Mouse (Mus musculus): Measurements from ENCODE around the gene Plrg1. TPM values are rescaled to one million over a fixed set of nuclear protein-coding genes. Genes with fewer than 3 reads are reported as not detected.

The Plrg1 gene
- polyA plus RNA-seq, 1 experiment from 2014 or later, result 84.2 TPM

DNA sequence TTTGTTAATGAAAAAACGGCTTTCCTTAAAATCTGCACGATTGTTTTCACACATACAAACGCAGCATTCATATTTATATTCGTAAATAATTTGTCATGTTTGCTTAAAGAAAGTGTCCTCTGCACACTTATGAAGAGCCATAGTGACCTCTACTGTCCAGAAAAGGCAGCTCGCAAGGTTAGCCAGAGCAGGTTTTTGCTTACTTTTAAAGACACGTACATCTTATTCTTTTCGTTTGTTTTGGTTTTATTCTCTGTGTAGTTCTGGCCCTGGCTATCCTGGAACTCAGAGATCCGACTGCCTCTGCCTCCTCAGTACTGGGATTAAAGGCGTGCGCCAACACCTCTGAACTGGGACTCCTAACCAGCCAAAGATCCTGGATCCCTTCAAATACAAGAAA, 1.6 kb upstream of the Plrg1 start:
- WGBS, result 25% methylated on average over 10 of the region's 10 CpGs
- Histone ChIP-seq H3K4me1 (peaks cover 5% of the 10 kb centered on the region; the same call in 1 of the 2 replicates), H3K9ac (no peak overlapping the region), H3K4me2 (no peak overlapping the region; the same call in 1 of the 2 replicates), H3K4me3 (replicated peaks) (no peak overlapping the region), H3K9me3 (no peaks in the 10 kb centered on the region), H3K27ac (no peak overlapping the region), H3K27me3 (replicated peaks) (no peaks in the 10 kb centered on the region), H3K36me3 (peaks cover 5% of the 10 kb centered on the region; the same call in 1 of the 2 replicates)
- ATAC-seq (ENCODE audit: insufficient read depth, low FRiP score, low read depth), result no peak

DNA sequence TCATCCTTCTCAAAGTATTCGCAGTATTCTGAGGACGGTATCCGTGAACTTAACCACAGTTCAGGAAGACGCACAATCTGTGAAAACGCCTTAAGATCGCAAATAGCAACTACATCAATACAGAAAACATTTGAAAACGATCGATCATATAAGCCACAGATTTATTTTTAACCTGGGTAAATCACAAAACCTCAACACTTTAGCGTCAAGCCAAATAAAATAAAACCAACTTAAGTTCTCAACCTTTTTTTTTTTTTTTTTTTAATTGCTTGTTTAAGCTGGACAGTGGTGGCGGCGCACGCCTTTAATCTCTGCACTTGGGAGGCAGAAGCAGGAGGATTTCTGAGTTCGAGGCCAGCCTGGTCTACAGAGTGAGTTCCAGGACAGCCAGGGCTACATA, 563 bp upstream of the Plrg1 start:
- peak overlapping the region; percentile 84 for H3K4me3 ChIP-seq (replicated peaks)
- no peak overlapping the region for H3K27ac ChIP-seq
- no peak overlapping the region for H3K9ac ChIP-seq
- peaks cover 10% of the 10 kb centered on the region; the same call in 1 of the 2 replicates for H3K36me3 ChIP-seq
- H3K4me2 ChIP-seq, result peak overlapping the region; percentile 50
- H3K27me3 ChIP-seq (replicated peaks), result no peaks in the 10 kb centered on the region
- no peaks in the 10 kb centered on the region for H3K9me3 ChIP-seq
- 21% methylated on average over 13 of the region's 13 CpGs for WGBS
- H3K4me1 ChIP-seq, result peaks cover 5% of the 10 kb centered on the region; the same call in 1 of the 2 replicates
- ATAC-seq (ENCODE audit: insufficient read depth, low FRiP score, low read depth), result no peak

DNA sequence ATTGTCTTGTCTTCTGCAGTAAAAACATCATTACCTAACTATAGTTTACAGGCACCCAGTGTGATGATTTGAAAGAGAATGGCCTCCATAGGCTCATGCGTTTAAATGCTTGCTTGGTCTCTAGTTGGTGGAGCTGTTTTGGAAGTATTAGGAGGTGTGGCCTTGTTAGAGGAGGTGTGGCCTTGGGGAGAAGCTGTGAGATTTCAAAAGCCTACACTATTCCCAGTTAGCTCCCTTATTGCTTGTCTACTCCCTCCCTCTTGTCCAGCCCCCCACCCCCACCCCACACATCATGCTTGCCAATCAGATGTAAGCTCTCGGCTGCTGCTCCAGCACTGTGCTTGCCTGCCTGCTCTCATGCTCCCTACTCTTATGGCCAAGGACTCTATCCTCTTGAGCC, 1.7 kb downstream of the Plrg1 start:
- H3K9ac ChIP-seq, result no peak overlapping the region
- peaks cover 27% of the 10 kb centered on the region for H3K36me3 ChIP-seq
- no peak overlapping the region for H3K4me2 ChIP-seq
- H3K4me1 ChIP-seq, result peaks cover 5% of the 10 kb centered on the region; the same call in 1 of the 2 replicates
- no peaks in the 10 kb centered on the region for H3K9me3 ChIP-seq
- no peak for ATAC-seq (ENCODE audit: insufficient read depth, low FRiP score, low read depth)
- H3K4me3 ChIP-seq (replicated peaks), result no peak overlapping the region
- H3K27ac ChIP-seq, result no peak overlapping the region
- H3K27me3 ChIP-seq (replicated peaks), result no peaks in the 10 kb centered on the region
- WGBS, result 93% methylated on average over 2 of the region's 2 CpGs

DNA sequence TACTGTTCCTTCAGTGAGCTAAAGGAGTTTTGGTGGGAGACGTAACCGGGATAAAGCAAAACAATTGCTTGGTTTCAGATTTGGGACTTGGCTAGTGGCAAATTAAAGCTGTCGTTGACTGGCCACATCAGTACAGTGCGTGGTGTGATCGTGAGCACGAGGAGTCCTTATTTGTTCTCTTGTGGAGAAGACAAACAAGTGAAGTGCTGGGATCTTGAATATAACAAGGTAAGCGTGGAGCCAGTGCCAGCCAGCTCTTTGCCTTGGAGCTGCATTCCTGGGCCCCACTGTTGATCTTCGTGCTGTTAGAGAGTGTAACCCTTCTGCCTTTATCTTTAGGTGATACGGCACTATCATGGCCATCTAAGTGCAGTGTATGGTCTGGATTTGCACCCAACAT, 12.6 kb downstream of the Plrg1 start:
- H3K27ac ChIP-seq, result no peak overlapping the region

DNA sequence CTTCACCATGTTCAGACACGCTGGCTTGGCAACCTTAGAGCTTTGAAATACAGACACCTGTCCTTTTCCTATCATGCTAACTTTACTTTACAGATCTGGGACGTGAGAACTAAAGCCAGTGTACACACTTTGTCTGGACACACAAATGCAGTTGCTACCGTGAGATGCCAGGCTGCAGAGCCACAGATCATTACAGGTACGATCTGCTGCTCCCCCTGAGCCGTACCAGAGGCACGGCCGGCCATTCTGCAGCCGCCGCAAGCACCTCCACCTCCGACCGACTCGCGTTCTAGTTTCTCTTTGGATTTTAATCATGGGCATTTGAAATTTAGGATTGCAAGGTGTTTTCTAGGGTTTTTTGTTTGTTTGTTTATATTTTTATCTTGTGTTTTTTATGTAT, 13.5 kb downstream of the Plrg1 start:
- no peak for ATAC-seq (ENCODE audit: insufficient read depth, low FRiP score, low read depth)
- H3K27me3 ChIP-seq (replicated peaks), result no peaks in the 10 kb centered on the region
- H3K36me3 ChIP-seq, result peaks cover 51% of the 10 kb centered on the region
- no peaks in the 10 kb centered on the region for H3K4me1 ChIP-seq
- WGBS, result 94% methylated on average over 13 of the region's 13 CpGs
- H3K9me3 ChIP-seq, result no peaks in the 10 kb centered on the region
- H3K9ac ChIP-seq, result no peak overlapping the region
- no peak overlapping the region for H3K27ac ChIP-seq
- H3K4me3 ChIP-seq (replicated peaks), result no peak overlapping the region
- no peak overlapping the region for H3K4me2 ChIP-seq

More for the DNA sequence above, 12.6 kb downstream of the Plrg1 start:
- H3K36me3 ChIP-seq, result peaks cover 56% of the 10 kb centered on the region
- 85% methylated on average over 9 of the region's 9 CpGs for WGBS
- no peak for ATAC-seq (ENCODE audit: insufficient read depth, low FRiP score, low read depth)
- H3K9ac ChIP-seq, result no peak overlapping the region
- no peak overlapping the region for H3K4me2 ChIP-seq
- no peaks in the 10 kb centered on the region for H3K27me3 ChIP-seq (replicated peaks)
- no peaks in the 10 kb centered on the region for H3K9me3 ChIP-seq
- H3K4me1 ChIP-seq, result no peaks in the 10 kb centered on the region
- no peak overlapping the region for H3K4me3 ChIP-seq (replicated peaks)

DNA sequence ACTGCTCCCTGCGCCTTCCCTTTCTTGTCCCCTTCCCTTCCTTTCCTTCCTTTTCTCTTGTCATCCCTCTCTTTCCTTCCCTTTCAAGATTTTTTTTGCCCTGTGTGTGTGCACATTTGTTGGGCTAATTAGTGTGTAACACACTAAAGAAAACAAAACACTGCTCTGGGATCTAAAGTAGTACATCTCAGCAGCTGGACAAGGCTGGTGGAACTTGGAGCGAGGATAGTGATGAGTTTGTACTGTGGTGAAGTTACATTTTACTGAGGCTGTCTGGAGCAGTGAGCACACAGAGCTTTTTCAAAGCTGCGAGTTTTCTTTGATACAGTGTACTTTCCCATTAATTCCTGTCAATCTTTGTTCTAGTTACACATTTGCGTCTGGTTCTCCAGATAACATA, 14.9 kb downstream of the Plrg1 start:
- Histone ChIP-seq H3K27me3 (replicated peaks) (no peaks in the 10 kb centered on the region), H3K27ac (no peak overlapping the region), H3K4me1 (no peaks in the 10 kb centered on the region), H3K9me3 (no peaks in the 10 kb centered on the region), H3K9ac (no peak overlapping the region), H3K4me3 (replicated peaks) (no peak overlapping the region), H3K4me2 (no peak overlapping the region), H3K36me3 (peaks cover 45% of the 10 kb centered on the region)
- 84% methylated on average over 4 of the region's 4 CpGs for WGBS
- no peak for ATAC-seq (ENCODE audit: insufficient read depth, low FRiP score, low read depth)

DNA sequence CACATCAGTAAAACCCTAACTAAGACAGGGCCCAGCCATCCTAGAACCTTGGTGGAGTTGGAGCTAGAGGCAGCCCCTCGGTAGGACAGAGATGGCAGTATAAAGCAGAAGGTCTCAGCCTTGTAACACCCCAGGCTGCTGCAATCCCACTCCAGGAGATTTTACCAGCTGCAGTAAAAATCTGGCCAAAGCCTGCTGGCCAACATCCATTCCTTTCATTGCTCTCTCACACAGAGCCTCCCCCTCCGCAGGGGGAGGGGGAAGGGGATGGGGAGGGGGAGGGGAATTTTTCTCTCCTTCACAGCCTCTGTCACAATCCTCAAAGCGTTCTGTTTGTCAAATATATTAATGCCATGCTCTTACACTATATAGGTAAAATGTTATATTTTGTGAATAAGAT, 21.2 kb downstream of the Plrg1 start:
- no peaks in the 10 kb centered on the region for H3K27me3 ChIP-seq (replicated peaks)
- H3K4me3 ChIP-seq (replicated peaks), result no peak overlapping the region
- no peak overlapping the region for H3K9ac ChIP-seq
- H3K27ac ChIP-seq, result no peak overlapping the region
- H3K9me3 ChIP-seq, result no peaks in the 10 kb centered on the region
- H3K36me3 ChIP-seq, result 0 out of 2 replicates have a peak, but pooled peaks cover 3% of the 10 kb centered on the region
- WGBS, result 32% methylated on average over 3 of the region's 3 CpGs
- H3K4me1 ChIP-seq, result no peaks in the 10 kb centered on the region; the same call in 1 of the 2 replicates
- ATAC-seq (ENCODE audit: insufficient read depth, low FRiP score, low read depth), result no peak
- H3K4me2 ChIP-seq, result no peak overlapping the region

DNA sequence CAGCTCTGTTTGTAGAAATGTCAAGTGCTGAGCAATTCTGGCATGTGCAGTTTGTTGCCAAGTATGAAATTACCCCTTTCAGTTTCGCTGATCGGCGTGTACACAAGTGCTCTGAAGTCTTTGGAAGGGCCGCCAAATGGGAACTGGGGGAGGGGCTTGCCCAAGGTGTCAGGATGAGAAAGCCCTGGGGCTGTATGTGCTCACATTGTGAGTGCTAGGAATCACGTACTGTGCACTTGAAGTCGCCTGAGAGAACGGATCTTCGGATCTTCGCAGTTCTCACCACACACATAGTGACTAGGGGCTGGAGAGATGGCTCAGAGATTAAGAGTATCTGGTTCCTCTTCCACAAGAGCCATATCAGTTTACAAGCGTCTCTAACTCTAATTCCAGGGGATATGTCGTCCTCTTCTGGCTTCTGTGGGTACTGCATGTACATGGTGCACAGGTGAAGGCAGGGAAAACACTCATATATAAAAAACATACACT, 25.3 kb downstream of the Plrg1 start:
- H3K36me3 ChIP-seq, result no peaks in the 10 kb centered on the region
- H3K27ac ChIP-seq, result no peak overlapping the region
- no peaks in the 10 kb centered on the region for H3K9me3 ChIP-seq
- H3K4me1 ChIP-seq, result no peaks in the 10 kb centered on the region; the same call in 1 of the 2 replicates
- peak overlapping the region; percentile 67 for H3K4me2 ChIP-seq
- H3K4me3 ChIP-seq (replicated peaks), result peak overlapping the region; percentile 33
- no peaks in the 10 kb centered on the region for H3K27me3 ChIP-seq (replicated peaks)
- no peak overlapping the region for H3K9ac ChIP-seq
- ATAC-seq (ENCODE audit: insufficient read depth, low FRiP score, low read depth), result peak; percentile 65
- WGBS, result 2% methylated on average over 11 of the region's 11 CpGs

DNA sequence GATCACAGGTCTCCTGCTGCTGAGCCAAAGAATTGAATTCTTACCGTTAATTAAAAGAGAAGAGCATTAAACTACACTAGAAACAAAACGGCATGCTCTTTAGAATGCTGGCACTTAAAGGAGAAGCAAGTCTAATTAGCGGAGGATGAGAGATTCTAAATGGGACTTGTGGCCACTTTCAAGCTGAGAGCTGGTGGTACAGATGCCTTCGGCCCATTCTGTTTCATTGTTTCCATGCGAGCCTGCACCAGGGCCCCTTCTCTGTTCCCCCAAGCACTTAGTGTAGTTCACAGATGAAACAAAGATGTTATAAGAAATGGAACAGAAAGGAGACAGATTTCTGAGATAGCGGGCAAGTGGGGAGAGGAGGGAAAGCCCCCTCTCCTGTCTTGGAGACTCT, 42.3 kb downstream of the Plrg1 start:
- no peak overlapping the region for H3K4me2 ChIP-seq
- H3K4me1 ChIP-seq, result no peaks in the 10 kb centered on the region
- H3K27ac ChIP-seq, result no peak overlapping the region
- no peaks in the 10 kb centered on the region for H3K9me3 ChIP-seq
- 76% methylated on average over 6 of the region's 6 CpGs for WGBS
- no peak for ATAC-seq (ENCODE audit: insufficient read depth, low FRiP score, low read depth)
- H3K27me3 ChIP-seq (replicated peaks), result no peaks in the 10 kb centered on the region
- H3K4me3 ChIP-seq (replicated peaks), result no peak overlapping the region
- H3K36me3 ChIP-seq, result no peaks in the 10 kb centered on the region
- H3K9ac ChIP-seq, result no peak overlapping the region

DNA sequence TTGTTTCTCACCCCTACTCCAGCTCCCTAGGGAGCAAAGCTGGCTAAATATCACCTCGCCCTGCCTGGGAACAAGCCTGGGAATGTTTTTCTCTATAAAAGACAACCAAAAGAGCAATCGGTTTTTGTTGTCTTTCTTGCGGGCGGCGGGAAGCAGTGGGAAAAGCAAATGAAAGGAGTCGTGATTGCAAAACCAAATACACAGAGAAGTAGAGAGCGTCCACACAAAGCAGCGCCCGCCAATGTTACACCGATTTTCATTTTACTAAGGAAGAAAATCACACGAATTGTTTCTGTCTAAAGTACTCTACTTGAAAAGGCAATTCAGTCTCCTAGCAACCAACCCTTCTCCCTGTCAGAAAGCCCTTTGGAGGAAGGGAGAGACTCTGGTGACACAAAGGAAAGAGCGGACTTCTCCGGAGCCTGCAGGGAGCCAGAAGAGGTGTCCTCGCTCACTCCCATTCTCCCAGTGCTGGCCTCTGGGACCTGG, 43.3 kb downstream of the Plrg1 start:
- 19% methylated on average over 14 of the region's 14 CpGs for WGBS
- no peaks in the 10 kb centered on the region for H3K36me3 ChIP-seq
- no peak for ATAC-seq (ENCODE audit: insufficient read depth, low FRiP score, low read depth)
- H3K9ac ChIP-seq, result no peak overlapping the region
- no peaks in the 10 kb centered on the region for H3K27me3 ChIP-seq (replicated peaks)
- peak overlapping the region; percentile 11; the same call in 1 of the 2 replicates for H3K4me3 ChIP-seq (replicated peaks)
- H3K27ac ChIP-seq, result no peak overlapping the region
- H3K4me2 ChIP-seq, result peak overlapping the region; percentile 43
- H3K9me3 ChIP-seq, result no peaks in the 10 kb centered on the region
- H3K4me1 ChIP-seq, result no peaks in the 10 kb centered on the region

DNA sequence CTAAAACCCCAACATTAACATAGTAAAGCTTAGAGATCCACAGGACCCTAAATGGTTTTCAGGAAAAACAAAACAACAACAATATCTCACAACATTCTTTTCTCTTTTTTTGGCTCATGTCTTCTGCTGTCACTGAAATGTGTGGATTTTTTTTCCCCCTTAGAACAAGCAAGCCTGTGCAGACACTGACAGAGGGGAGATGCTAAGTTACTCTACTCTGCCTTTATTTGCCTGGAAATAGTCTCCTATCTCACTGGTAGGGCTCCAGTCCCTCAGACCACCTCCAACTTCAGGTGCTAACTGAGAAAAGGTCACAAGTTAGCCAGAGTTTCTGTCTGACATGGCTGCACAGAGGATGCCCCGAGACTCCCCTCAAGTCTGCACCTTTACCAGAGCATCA, 43.8 kb downstream of the Plrg1 start:
- Histone ChIP-seq H3K4me2 (peak overlapping the region; percentile 43), H3K27ac (no peak overlapping the region), H3K4me3 (replicated peaks) (no peak overlapping the region), H3K27me3 (replicated peaks) (no peaks in the 10 kb centered on the region), H3K9ac (no peak overlapping the region), H3K4me1 (no peaks in the 10 kb centered on the region), H3K36me3 (no peaks in the 10 kb centered on the region), H3K9me3 (no peaks in the 10 kb centered on the region)
- ATAC-seq (ENCODE audit: insufficient read depth, low FRiP score, low read depth), result no peak
- 94% methylated on average over 1 of the region's 1 CpGs for WGBS

DNA sequence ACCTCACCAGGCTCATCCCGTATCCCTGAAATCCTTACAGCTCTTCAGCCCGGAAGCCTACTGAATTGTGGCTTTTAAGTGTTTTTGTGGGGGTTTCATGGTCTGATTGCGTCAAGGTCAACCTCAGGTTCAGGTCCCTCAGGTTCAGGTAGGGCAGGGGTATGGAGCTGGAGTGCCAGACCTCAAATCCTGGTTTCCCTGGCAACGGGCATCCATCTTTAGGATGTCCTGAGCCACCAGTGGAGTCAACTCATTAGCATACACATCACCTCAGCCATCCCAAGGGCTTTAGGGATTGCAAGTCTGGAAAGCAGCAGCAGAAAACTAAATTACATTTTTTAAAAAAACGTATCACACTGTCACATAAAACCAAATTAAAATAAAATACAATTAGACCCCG, 44.3 kb downstream of the Plrg1 start:
- Histone ChIP-seq H3K4me2 (no peak overlapping the region), H3K4me1 (no peaks in the 10 kb centered on the region), H3K9ac (no peak overlapping the region), H3K4me3 (replicated peaks) (no peak overlapping the region), H3K9me3 (no peaks in the 10 kb centered on the region), H3K27ac (no peak overlapping the region), H3K36me3 (no peaks in the 10 kb centered on the region), H3K27me3 (replicated peaks) (no peaks in the 10 kb centered on the region)
- no peak for ATAC-seq (ENCODE audit: insufficient read depth, low FRiP score, low read depth)
- 77% methylated on average over 6 of the region's 6 CpGs for WGBS

DNA sequence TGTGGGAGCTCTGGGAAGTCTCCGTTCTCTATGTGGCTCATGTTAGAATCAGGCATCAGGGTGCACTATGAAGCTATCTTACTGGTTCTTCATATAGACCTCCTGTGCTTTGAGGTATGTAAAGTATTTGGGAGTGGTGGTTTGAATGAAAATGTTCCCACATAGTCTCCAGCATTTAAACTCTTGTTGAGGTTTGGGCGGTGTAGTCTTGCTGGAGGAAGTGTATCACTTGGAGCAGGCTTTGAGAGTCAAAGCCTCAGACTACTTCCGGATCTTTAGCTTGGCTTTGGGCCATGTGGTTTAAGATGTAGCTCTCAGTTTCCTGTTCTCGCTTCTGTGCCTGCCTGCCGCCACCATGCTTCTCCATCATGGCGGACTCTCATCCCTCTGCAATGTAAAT, 47.0 kb downstream of the Plrg1 start:
- no peak overlapping the region for H3K4me3 ChIP-seq (replicated peaks)
- ATAC-seq (ENCODE audit: insufficient read depth, low FRiP score, low read depth), result no peak
- H3K27ac ChIP-seq, result no peak overlapping the region
- no peaks in the 10 kb centered on the region; the same call in 1 of the 2 replicates for H3K9me3 ChIP-seq
- H3K4me1 ChIP-seq, result no peaks in the 10 kb centered on the region
- no peaks in the 10 kb centered on the region for H3K36me3 ChIP-seq
- no peak overlapping the region for H3K9ac ChIP-seq
- H3K27me3 ChIP-seq (replicated peaks), result no peaks in the 10 kb centered on the region
- no peak overlapping the region for H3K4me2 ChIP-seq
- 89% methylated on average over 6 of the region's 6 CpGs for WGBS
